Mouse (Mus musculus) ES-E14 (cell line): ENCODE results near the gene Iba57.

ENCODE experiments used
- CHD2 ChIP-seq: IDR thresholded peaks from 2 replicates; pipeline ENCODE4 v1.6.1; 2014; ENCODE audit warnings: mild to moderate bottlenecking, low read depth, low read length, inconsistent platforms
- HCFC1 ChIP-seq: IDR thresholded peaks from 2 replicates; pipeline ENCODE4 v1.6.1; 2012; ENCODE audit warnings: low read length, inconsistent platforms, borderline replicate concordance; ENCODE audit not compliant: insufficient read depth
- MAFK ChIP-seq: IDR thresholded peaks from 2 replicates; pipeline ENCODE4 v1.6.1; 2014; ENCODE audit warnings: mild to moderate bottlenecking, low read depth, low read length, inconsistent platforms; ENCODE audit not compliant: insufficient read depth
- ZC3H11A ChIP-seq: IDR thresholded peaks from 2 replicates; pipeline ENCODE4 v1.6.1; 2012; ENCODE audit warnings: low read depth, mild to moderate bottlenecking, inconsistent platforms, low read length, borderline replicate concordance
- ZNF384 ChIP-seq: IDR thresholded peaks from 2 replicates; pipeline ENCODE4 v1.6.1; 2012; ENCODE audit warnings: low read depth, low read length, inconsistent platforms

DNA sequence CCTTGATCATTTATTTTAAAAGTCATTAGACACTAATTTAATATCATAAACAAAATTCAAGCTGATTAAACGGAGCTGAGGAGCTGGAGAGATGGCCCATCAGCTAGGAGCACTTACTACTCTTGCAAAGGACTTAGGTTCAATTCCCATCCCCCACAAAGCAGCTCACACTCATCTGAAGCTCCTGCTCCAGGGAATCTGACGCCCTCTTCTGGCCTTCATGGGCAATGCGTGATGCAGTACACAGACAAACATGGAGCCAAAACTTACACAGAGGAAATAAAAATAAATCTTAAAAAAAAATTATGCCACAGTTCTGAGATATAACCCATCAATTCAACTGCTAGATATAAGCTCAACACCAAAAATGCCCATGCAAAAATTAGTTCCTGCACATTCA lies 11.8 kb downstream of the Iba57 start:
- no peak for TF ChIP-seq ZC3H11A
- TF ChIP-seq CHD2 = no peak
- TF ChIP-seq HCFC1 = no peak
- TF ChIP-seq MAFK = no peak
- TF ChIP-seq ZNF384 = no peak
